Mouse (Mus musculus) stomach, postnatal 0 days (tissue): ENCODE data around the gene Fam83f.
A peak's percentile ranks its signal among the peaks of the same experiment; 100 is the strongest.

Source experiments
- CTCF ChIP-seq: IDR thresholded peaks from 2 replicates; pipeline ENCODE4 v1.5.1; 2016; ENCODE audit warnings: antibody characterized with exemption, low read depth, mild to moderate bottlenecking, moderate library complexity
- EP300 ChIP-seq: optimal IDR thresholded peaks from 2 replicates; pipeline ENCODE3; 2016; ENCODE audit warnings: antibody characterized with exemption

DNA sequence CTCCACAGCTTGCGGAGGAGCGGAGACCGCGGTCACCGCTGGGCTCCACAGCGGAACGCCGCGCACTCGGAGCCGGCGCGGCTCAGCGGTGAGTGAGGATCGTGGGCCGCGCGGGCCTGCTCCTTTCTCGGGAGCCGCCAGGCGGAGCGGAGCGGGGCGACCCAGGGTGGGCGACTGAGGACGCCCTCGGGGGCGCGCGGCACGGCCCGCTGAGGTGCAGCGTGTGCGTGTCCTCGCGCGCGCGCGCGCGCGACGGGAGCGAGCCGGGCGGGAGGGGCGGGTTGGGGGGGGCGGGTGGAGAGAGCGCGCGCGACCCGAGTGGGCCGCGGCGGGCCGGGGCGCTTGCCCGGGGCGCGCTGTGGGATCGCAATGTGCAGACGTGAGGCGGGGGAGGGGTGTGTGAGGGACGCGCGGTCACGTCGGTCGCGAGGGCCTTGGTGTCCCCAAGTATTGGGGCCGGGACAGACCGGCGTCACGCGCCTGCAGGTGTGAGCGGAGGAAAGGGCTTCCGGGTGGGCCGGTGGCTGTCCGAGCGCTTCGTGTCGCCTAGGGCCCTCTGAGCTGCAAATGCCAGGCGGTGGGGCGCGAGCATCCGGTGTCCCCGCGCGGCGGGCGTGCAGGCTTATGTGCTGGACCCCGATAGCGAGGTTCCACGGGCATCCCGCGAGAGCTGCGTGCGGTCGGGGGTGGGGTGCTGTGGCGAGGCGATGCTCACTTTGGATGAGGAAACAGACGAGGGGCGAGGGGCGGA, 39.9 kb downstream of the Fam83f start:
- TF ChIP-seq CTCF (0 out of 2 replicates have a peak, but pooled peaks have one; percentile 11), EP300 (no peak)
